Mouse (Mus musculus) heart, adult 11 months (tissue): ENCODE measurements around the gene Olfr339.
"Not testable (repeated sequence)": the region's sequence is repeated elsewhere in the genome, so short reads cannot be mapped to it uniquely, and the experiment has no call there.

Source experiments
- DNase-seq: peaks from one replicate; pipeline ENCODE4 v3.0.0; 2022

Olfr339 gene

GRCm38 (mm10) chr2:36418647-36419046 is at the start of gene Olfr339:
Gene Olfr339 (plus strand): TSS chr2:36418947.
- DNase-seq, result no peak

- DNase-seq, result no peak
Measured at GRCm38 (mm10) chr2:36373219-36373618, 45.5 kb upstream of the Olfr339 start, which contains the start of gene Olfr338. Gene Olfr338 (plus strand): TSS chr2:36373519.

GRCm38 (mm10) chr2:36415174-36415573 is 3.6 kb upstream of the Olfr339 start:
- not testable (repeated sequence) for DNase-seq

GRCm38 (mm10) chr2:36415591-36415990 is 3.2 kb upstream of the Olfr339 start:
- DNase-seq, result not testable (repeated sequence)

GRCm38 (mm10) chr2:36452287-36452686 is 33.5 kb downstream of the Olfr339 start, which contains the start of gene Olfr340:
Gene Olfr340 (plus strand): TSS chr2:36452587.
- no peak for DNase-seq

- DNase-seq, result no peak
Measured at GRCm38 (mm10) chr2:36473634-36474033, 54.9 kb downstream of the Olfr339 start.
